Mouse (Mus musculus): ENCODE results near the gene Nup107.

DNA sequence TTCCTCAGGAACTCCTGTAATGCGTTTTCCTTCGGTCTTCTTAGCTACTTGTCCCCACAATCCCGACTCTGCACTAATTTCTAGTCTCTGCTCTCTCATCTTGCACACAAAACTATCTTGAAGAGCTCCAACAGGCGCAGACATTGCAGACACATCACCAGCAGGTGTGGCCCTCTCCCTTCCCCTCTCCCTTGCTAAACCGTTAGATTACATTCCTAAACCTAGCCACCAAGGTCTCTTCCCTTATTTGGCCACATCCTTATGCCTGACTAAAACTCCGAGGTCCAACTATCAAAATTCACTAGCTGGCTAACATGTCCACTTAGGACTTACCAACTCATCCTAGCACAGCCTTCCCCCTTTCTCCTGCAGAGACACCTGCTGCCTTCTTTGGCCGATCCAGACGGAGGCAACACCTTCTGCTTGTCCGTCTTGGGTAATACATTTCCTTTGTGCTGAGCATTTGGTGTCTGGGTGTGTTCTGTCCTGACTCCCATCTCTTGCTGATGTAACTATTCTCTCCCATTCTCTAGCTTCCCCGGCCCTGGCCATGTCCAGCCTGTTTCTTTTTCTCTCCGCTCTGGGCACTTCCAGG is 1.0 kb upstream of the Nup107 start:
- TF ChIP-seq CTCF (IDR thresholded peaks at IDR 0.05; ENCODE audit: borderline replicate concordance, extremely low read depth, insufficient read depth, insufficient read length), result no peak
- TF ChIP-seq POLR2A (IDR thresholded peaks at IDR 0.05; ENCODE audit: borderline replicate concordance, extremely low read depth, insufficient read depth, insufficient read length, poor library complexity, severe bottlenecking), result no peak
